ENCODE assay signal across 20 mouse cellular contexts in the genomic region with DNA sequence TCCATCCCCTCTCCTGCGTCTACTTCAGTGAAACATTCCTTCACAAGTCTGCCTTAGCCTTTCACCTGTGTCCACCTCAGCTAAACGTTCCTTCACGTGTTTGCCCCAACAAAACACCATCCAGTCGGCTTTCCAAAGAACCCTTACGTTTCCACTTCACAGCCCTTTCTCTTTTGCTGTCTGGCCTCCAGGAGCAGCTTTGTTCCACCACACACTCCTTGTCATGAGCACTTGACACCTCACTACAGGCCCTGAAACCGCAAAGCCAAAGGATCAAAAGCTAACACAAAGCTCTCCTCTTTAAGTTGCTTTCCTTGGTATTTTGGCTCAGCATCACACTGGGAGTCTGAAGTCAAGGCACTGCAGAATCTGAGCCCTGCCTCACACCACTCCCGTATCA. TPM values are rescaled to one million over a fixed set of nuclear protein-coding genes. Genes with fewer than 3 reads are reported as not detected.
DNase-seq lines count a peak whose midpoint lies in the region; ATAC-seq lines count a peak whose summit lies in the region.
"Had no signal": no experiment of that assay in that cellular context is flagged by ENCODE, and none has a peak within 500 bp of the region (broad histone marks: within the 10 kb centered on the region; RNA-seq: fewer than 3 reads in every experiment).

No protein-coding gene starts in this region.

- H3K9me3 ChIP-seq in midbrain, embryonic 11.5 days (ENCODE audit: control insufficient read depth, low read length) = no peaks in the 10 kb centered on the region
- H3K9me3 ChIP-seq in midbrain, embryonic 15.5 days = no peaks in the 10 kb centered on the region
- H3K9me3 ChIP-seq in lung, embryonic 16.5 days (ENCODE audit: control insufficient read depth, low read length) = no peaks in the 10 kb centered on the region
- H3K9me3 ChIP-seq: embryonic facial prominence, embryonic 15.5 days; forebrain, embryonic 15.5 days; hindbrain, embryonic 15.5 days had no signal

- H3K4me2 ChIP-seq in midbrain, embryonic 11.5 days = no peak overlapping the region
- H3K4me2 ChIP-seq in midbrain, embryonic 15.5 days = no peak overlapping the region
- H3K4me2 ChIP-seq in lung, embryonic 16.5 days (ENCODE audit: low read depth, low read length) = no peak overlapping the region
- H3K4me2 ChIP-seq: embryonic facial prominence, embryonic 15.5 days; forebrain, embryonic 15.5 days; heart, embryonic 11.5 days; hindbrain, embryonic 15.5 days had no signal

- DNase-seq in midbrain, embryonic 11.5 days (ENCODE audit: low spot score, missing footprints) = peak; percentile 1
- DNase-seq in lung, postnatal 25 days (ENCODE audit: low spot score) = peak; percentile 65
- no peak for DNase-seq in cerebellum, postnatal 25 days
- no peak for DNase-seq in embryo, embryonic 11 days
- DNase-seq: adrenal gland, postnatal 14 days; cerebellum, adult 11-12 months; cerebellum, adult 9-10 months; gastrocnemius, postnatal 10 days; heart, adult 2 months; heart, postnatal 36 days had no signal

- no peak for ATAC-seq in midbrain, embryonic 11.5 days (ENCODE audit: low FRiP score)
- no peak for ATAC-seq in midbrain, embryonic 15.5 days (replicated peaks)
- peak; percentile 39 for ATAC-seq in lung, embryonic 16.5 days (ENCODE audit: low read depth)
- ATAC-seq in frontal cortex, adult (ENCODE audit: low TSS enrichment) = no peak
- ATAC-seq: activated CD4-positive, CD25-positive, alpha-beta regulatory T cell, adult 4 months; forebrain, embryonic 15.5 days; Patski had no signal

- no peak overlapping the region for H3K4me3 ChIP-seq in midbrain, embryonic 11.5 days (ENCODE audit: low read depth, low read length)
- no peak overlapping the region for H3K4me3 ChIP-seq in midbrain, embryonic 15.5 days
- no peak overlapping the region for H3K4me3 ChIP-seq in lung, embryonic 16.5 days (ENCODE audit: low read length)
- H3K4me3 ChIP-seq: embryonic facial prominence, embryonic 15.5 days; erythroblast, embryonic 14.5 days; forebrain, embryonic 15.5 days; heart, adult 2 months; hindbrain, embryonic 15.5 days had no signal

- no peak overlapping the region for H3K27ac ChIP-seq in midbrain, embryonic 11.5 days (ENCODE audit: low read depth, low read length)
- no peak overlapping the region for H3K27ac ChIP-seq in midbrain, embryonic 15.5 days
- H3K27ac ChIP-seq in lung, embryonic 16.5 days (ENCODE audit: low read length) = no peak overlapping the region
- H3K27ac ChIP-seq: embryonic facial prominence, embryonic 15.5 days; forebrain, embryonic 15.5 days; heart, adult 2 months; hindbrain, embryonic 15.5 days had no signal

- peaks cover 2% of the 10 kb centered on the region; the same call in 1 of the 2 replicates for H3K27me3 ChIP-seq in midbrain, embryonic 11.5 days (ENCODE audit: control insufficient read depth, insufficient read depth, low read length)
- no peaks in the 10 kb centered on the region for H3K27me3 ChIP-seq in midbrain, embryonic 15.5 days (replicated peaks)
- peaks cover 25% of the 10 kb centered on the region for H3K27me3 ChIP-seq in lung, embryonic 16.5 days (ENCODE audit: control insufficient read depth, insufficient read depth, low read depth, low read length)
- H3K27me3 ChIP-seq: hindbrain, embryonic 15.5 days had no signal

- H3K4me1 ChIP-seq in midbrain, embryonic 11.5 days (ENCODE audit: control insufficient read depth, insufficient read depth, low read length) = 0 out of 2 replicates have a peak, but pooled peaks cover 4% of the 10 kb centered on the region
- H3K4me1 ChIP-seq in midbrain, embryonic 15.5 days = peaks cover 15% of the 10 kb centered on the region; the same call in 1 of the 2 replicates
- H3K4me1 ChIP-seq in lung, embryonic 16.5 days (replicated peaks; ENCODE audit: control insufficient read depth, insufficient read depth, low read length) = peaks cover 15% of the 10 kb centered on the region

- H3K9ac ChIP-seq in midbrain, embryonic 11.5 days (ENCODE audit: low read length) = no peak overlapping the region
- no peak overlapping the region for H3K9ac ChIP-seq in midbrain, embryonic 15.5 days
- H3K9ac ChIP-seq in lung, embryonic 16.5 days (ENCODE audit: low read length) = no peak overlapping the region
- H3K9ac ChIP-seq: embryonic facial prominence, embryonic 15.5 days; forebrain, embryonic 15.5 days; hindbrain, embryonic 15.5 days had no signal

- no peaks in the 10 kb centered on the region for H3K36me3 ChIP-seq in midbrain, embryonic 11.5 days (ENCODE audit: control insufficient read depth, insufficient read depth, low read length)
- no peaks in the 10 kb centered on the region for H3K36me3 ChIP-seq in midbrain, embryonic 15.5 days (replicated peaks)
- H3K36me3 ChIP-seq in lung, embryonic 16.5 days (ENCODE audit: control insufficient read depth, insufficient read depth, low read length) = no peaks in the 10 kb centered on the region
- H3K36me3 ChIP-seq: embryonic facial prominence, embryonic 15.5 days; forebrain, embryonic 15.5 days had no signal

- WGBS in midbrain, embryonic 11.5 days = 71% methylated on average over 7 of the region's 7 CpGs
- 62% methylated on average over 7 of the region's 7 CpGs for WGBS in midbrain, embryonic 15.5 days
- WGBS in lung, embryonic 16.5 days = 29% methylated on average over 7 of the region's 7 CpGs

RNA-seq across cellular contexts. Expression of a gene that starts 1.9 kb away (rescaled TPM):
- 19.8 and 24.1 TPM in 2 replicates for polyA plus RNA-seq in midbrain, embryonic 11.5 days (2014; fragmentation: Nextera tagmentation; extraction: Ambion mirVana)
- polyA plus RNA-seq in midbrain, embryonic 15.5 days (2015; fragmentation: Nextera tagmentation; extraction: Ambion mirVana) = 560 and 673 TPM in 2 replicates
- polyA plus RNA-seq in lung, embryonic 16.5 days (2015; fragmentation: Nextera tagmentation; extraction: Ambion mirVana) = 1.9 and 5.3 TPM in 2 replicates
- polyA plus RNA-seq: erythroblast, embryonic 14.5 days; Patski had no signal

RNA-seq across cellular contexts. Expression of a gene that starts 36.1 kb away (rescaled TPM):
- 20.1 and 22.4 TPM in 2 replicates for polyA plus RNA-seq in midbrain, embryonic 11.5 days (2014; fragmentation: Nextera tagmentation; extraction: Ambion mirVana)
- polyA plus RNA-seq in midbrain, embryonic 15.5 days (2015; fragmentation: Nextera tagmentation; extraction: Ambion mirVana) = 27.4 and 28.0 TPM in 2 replicates
- polyA plus RNA-seq in lung, embryonic 16.5 days (2015; fragmentation: Nextera tagmentation; extraction: Ambion mirVana) = 13.6 and 15.2 TPM in 2 replicates

Comparison
In these comparisons a context has a peak if more than half of its experiments do, and no peak if none do; other contexts are left out.
1. RNA of a gene that starts 1.9 kb away (polyA plus RNA-seq): 560 to 673 TPM in midbrain, embryonic 15.5 days; 19.8 to 24.1 TPM in midbrain, embryonic 11.5 days and 1.9 to 5.3 TPM in lung, embryonic 16.5 days; every median in the first group is over 10 times any median in the second.
2. DNase-seq: peak in midbrain, embryonic 11.5 days (single experiment) and lung, postnatal 25 days (single experiment); none in cerebellum, postnatal 25 days (0 of 2) and embryo, embryonic 11 days (single experiment).